Mouse (Mus musculus) forebrain, embryonic 16.5 days (tissue): ENCODE measurements around the gene Rrp36. TPM values are rescaled to one million over a fixed set of nuclear protein-coding genes. Genes with fewer than 3 reads are reported as not detected.

Experiments used
- ATAC-seq: fragments of 200-750 bp; cut with Nextera tagmentation; 2 replicates; pipeline ENCODE4 v1.8.0; 2017; ENCODE audit warnings: mild to moderate bottlenecking, moderate library complexity
- H3K27ac ChIP-seq: fragments of 300-500 bp; sonication (generic); 2 replicates; pipeline ENCODE4 v1.5.1; 2014; ENCODE audit warnings: low read length, control low read depth
- H3K27me3 ChIP-seq: fragments of 300-500 bp; sonication (generic); replicated peaks from 2 replicates; pipeline ENCODE4 v1.6.1; 2014; ENCODE audit warnings: low read length; ENCODE audit not compliant: control insufficient read depth, insufficient read depth
- H3K36me3 ChIP-seq: fragments of 300-500 bp; sonication (generic); 2 replicates; pipeline ENCODE4 v1.6.1; 2014; ENCODE audit not compliant: control insufficient read depth, insufficient read depth
- H3K4me1 ChIP-seq: fragments of 300-500 bp; sonication (generic); replicated peaks from 2 replicates; pipeline ENCODE4 v1.6.1; 2014; ENCODE audit warnings: low read length; ENCODE audit not compliant: control insufficient read depth, insufficient read depth
- H3K4me2 ChIP-seq: fragments of 300-500 bp; sonication (generic); 2 replicates; pipeline ENCODE4 v1.6.1; 2014; ENCODE audit warnings: mild to moderate bottlenecking, low read length, control low read depth
- H3K4me3 ChIP-seq: fragments of 300-500 bp; sonication (generic); replicated peaks from 2 replicates; pipeline ENCODE4 v1.5.1; 2014; ENCODE audit warnings: mild to moderate bottlenecking, low read length, control low read depth
- H3K9ac ChIP-seq: fragments of 300-500 bp; sonication (generic); replicated peaks from 2 replicates; pipeline ENCODE4 v1.6.1; 2014; ENCODE audit warnings: low read depth, low read length, control low read depth
- H3K9me3 ChIP-seq: fragments of 300-500 bp; sonication (generic); 2 replicates; pipeline ENCODE4 v1.6.1; 2016; ENCODE audit warnings: low read length; ENCODE audit not compliant: control insufficient read depth
- WGBS: fragments of 180-500 bp; shearing (Covaris S2); extraction: QIAGEN DNeasy Blood & Tissue Kit; methylation state at CpG from one replicate; pipeline ENCODE4 v1.1.7; 2014; 5-methylcytosine and 5-hydroxymethylcytosine counted together
- polyA plus RNA-seq: library from polyadenylated mRNA; unstranded; fragments of >200 nt; fragmentation: Nextera tagmentation; extraction: Ambion mirVana; gene quantifications from 2 replicates; pipeline ENCODE4 v1.2.1, GENCODE M21; 2015

Rrp36 gene
- polyA plus RNA-seq, 1 experiment from 2014 or later = 51.1 TPM

GRCm38 (mm10) chr17:46694517-46695063, 20.4 kb upstream of the Rrp36 start:
- Histone ChIP-seq H3K36me3 (peaks cover 2% of the 10 kb centered on the region; the same call in 1 of the 2 replicates), H3K4me3 (no peak overlapping the region), H3K9ac (no peak overlapping the region), H3K9me3 (no peaks in the 10 kb centered on the region), H3K27ac (no peak overlapping the region), H3K27me3 (no peaks in the 10 kb centered on the region), H3K4me1 (no peaks in the 10 kb centered on the region), H3K4me2 (no peak overlapping the region)
- 76% methylated on average over 1 of the region's 1 CpGs for WGBS
- ATAC-seq = no peak

DNA sequence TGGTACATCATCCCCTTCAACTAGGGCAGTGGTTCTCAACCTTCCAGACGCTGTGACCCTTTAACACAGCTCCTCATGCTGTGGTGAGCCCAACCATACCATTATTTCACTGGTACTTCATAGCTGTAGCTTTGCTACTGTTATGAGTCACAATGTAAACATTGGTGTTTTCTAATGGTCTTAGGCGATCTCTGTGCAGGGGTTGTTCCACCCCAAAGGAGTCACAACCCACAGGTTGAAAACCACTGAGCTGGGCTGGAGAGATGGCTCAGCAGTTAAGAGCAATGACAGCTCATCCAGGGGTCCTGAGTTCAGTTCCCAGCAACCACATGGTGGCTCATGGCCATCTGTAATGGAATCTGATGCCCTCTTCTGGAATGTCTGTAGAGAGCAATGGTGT, 17.2 kb upstream of the Rrp36 start:
- ATAC-seq = no peak

GRCm38 (mm10) chr17:46690665-46691064, 16.5 kb upstream of the Rrp36 start:
- Histone ChIP-seq H3K9ac (no peak overlapping the region), H3K27ac (no peak overlapping the region), H3K4me3 (no peak overlapping the region), H3K4me1 (no peaks in the 10 kb centered on the region), H3K27me3 (no peaks in the 10 kb centered on the region), H3K4me2 (no peak overlapping the region), H3K9me3 (no peaks in the 10 kb centered on the region), H3K36me3 (peaks cover 11% of the 10 kb centered on the region)
- 94% methylated on average over 12 of the region's 12 CpGs for WGBS
- ATAC-seq = no peak

More for the DNA sequence above, 17.2 kb upstream of the Rrp36 start:
- WGBS = 98% methylated on average over 2 of the region's 2 CpGs
- H3K27me3 ChIP-seq = no peaks in the 10 kb centered on the region
- no peak overlapping the region for H3K4me3 ChIP-seq
- no peak overlapping the region for H3K9ac ChIP-seq
- H3K4me2 ChIP-seq = no peak overlapping the region
- peaks cover 6% of the 10 kb centered on the region for H3K36me3 ChIP-seq
- no peaks in the 10 kb centered on the region for H3K9me3 ChIP-seq
- H3K4me1 ChIP-seq = no peaks in the 10 kb centered on the region
- H3K27ac ChIP-seq = no peak overlapping the region

DNA sequence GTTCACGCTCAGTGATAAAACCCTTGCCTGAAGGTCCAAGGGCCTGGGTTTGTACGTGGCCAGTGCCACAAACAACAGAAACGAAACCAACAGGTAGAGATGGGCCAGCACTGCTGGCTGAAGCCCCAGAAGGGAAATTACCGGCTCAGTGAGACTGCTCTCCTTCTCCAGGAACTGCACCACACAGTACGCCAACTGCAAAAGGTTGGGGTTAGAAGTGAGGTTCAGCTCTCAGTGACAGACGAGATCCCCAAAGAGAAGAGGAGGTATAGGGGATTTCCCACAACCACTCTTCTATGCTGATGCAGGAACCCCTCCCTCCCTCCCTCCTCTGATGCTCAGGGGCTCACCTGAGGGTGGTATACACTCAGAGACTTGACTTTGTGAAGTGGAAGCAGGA, 11.8 kb upstream of the Rrp36 start:
- peaks cover 9% of the 10 kb centered on the region for H3K4me1 ChIP-seq
- no peak overlapping the region for H3K9ac ChIP-seq
- 93% methylated on average over 6 of the region's 6 CpGs for WGBS
- H3K36me3 ChIP-seq = peaks cover 21% of the 10 kb centered on the region
- H3K4me2 ChIP-seq = no peak overlapping the region
- H3K27ac ChIP-seq = no peak overlapping the region
- H3K4me3 ChIP-seq = no peak overlapping the region
- ATAC-seq = no peak
- H3K27me3 ChIP-seq = no peaks in the 10 kb centered on the region
- H3K9me3 ChIP-seq = no peaks in the 10 kb centered on the region

DNA sequence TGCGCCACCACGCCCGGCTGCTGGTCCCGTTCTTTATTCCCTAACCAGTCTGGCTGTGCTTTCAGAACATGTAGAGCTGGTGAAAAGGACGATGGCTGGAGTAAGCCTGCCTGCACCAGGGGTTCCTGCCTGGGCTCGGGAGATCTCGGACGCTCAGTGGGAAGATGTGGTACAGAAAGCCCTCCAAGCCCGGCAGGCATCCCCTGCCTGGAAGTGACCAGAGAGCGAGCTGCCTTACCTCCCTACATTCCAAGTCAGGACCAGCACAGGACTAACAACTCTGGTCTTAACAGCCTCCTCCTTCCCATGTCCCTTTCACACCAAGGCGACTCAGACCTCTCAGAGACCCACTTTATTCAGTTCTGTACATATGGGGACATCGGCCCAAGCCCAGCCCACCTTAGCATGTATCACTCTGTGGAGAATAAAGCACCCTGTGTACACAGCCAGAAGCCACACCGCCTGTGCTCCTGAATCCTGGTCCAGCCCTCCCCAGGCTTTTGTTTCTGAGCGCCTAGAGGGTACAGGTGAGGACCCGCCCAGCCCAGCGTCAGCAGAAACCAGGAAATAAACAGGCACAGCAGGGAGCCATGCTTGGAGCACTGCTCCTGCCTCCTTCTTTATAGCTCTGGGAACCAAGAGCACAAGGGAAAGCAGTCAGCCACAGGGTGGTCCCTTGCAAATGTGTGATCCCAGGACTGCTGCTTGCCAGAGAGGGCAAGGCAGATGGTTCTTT, 8.7 kb upstream of the Rrp36 start:
- ATAC-seq = no peak
- H3K9me3 ChIP-seq = no peaks in the 10 kb centered on the region
- H3K9ac ChIP-seq = no peak overlapping the region
- no peak overlapping the region for H3K4me3 ChIP-seq
- H3K27ac ChIP-seq = no peak overlapping the region
- H3K27me3 ChIP-seq = no peaks in the 10 kb centered on the region
- peaks cover 21% of the 10 kb centered on the region for H3K36me3 ChIP-seq
- 82% methylated on average over 16 of the region's 16 CpGs for WGBS
- peaks cover 27% of the 10 kb centered on the region for H3K4me1 ChIP-seq
- H3K4me2 ChIP-seq = no peak overlapping the region

GRCm38 (mm10) chr17:46681466-46682118, 7.4 kb upstream of the Rrp36 start:
- peaks cover 15% of the 10 kb centered on the region for H3K36me3 ChIP-seq
- 0 out of 2 replicates have a peak overlapping the region, but pooled peaks have one; percentile 60 for H3K27ac ChIP-seq
- 24% methylated on average over 12 of the region's 12 CpGs for WGBS
- no peaks in the 10 kb centered on the region for H3K9me3 ChIP-seq
- peak overlapping the region; percentile 59 for H3K9ac ChIP-seq
- peaks cover 27% of the 10 kb centered on the region for H3K4me1 ChIP-seq
- H3K4me2 ChIP-seq = peak overlapping the region; percentile 91
- peak overlapping the region; percentile 72 for H3K4me3 ChIP-seq
- no peaks in the 10 kb centered on the region for H3K27me3 ChIP-seq
- ATAC-seq = no peak; the same call in 1 of the 2 replicates

- H3K4me2 ChIP-seq = peak within 1 kb of the TSS; percentile 91
These were observed 6.7 kb upstream of the Rrp36 start, which contains the start of gene Klhdc3 for GRCm38 (mm10) chr17:46680760-46681373. TSS of gene Klhdc3 (minus strand) at chr17:46680914.

GRCm38 (mm10) chr17:46679843-46680759, 5.9 kb upstream of the Rrp36 start:
- Histone ChIP-seq H3K27ac (peak overlapping the region; percentile 84), H3K9me3 (no peaks in the 10 kb centered on the region), H3K9ac (peak overlapping the region; percentile 65), H3K27me3 (no peaks in the 10 kb centered on the region), H3K36me3 (peaks cover 17% of the 10 kb centered on the region), H3K4me3 (peak overlapping the region; percentile 72), H3K4me2 (peak overlapping the region; percentile 81), H3K4me1 (peaks cover 27% of the 10 kb centered on the region)
- under 1% methylated on average over 34 of the region's 34 CpGs for WGBS
- ATAC-seq = peak; percentile 49

More at GRCm38 (mm10) chr17:46680760-46681373, 6.7 kb upstream of the Rrp36 start, which contains the start of gene Klhdc3:
- H3K4me1 ChIP-seq = peaks cover 27% of the 10 kb centered on the region
- peak; percentile 98 for ATAC-seq
- peak within 1 kb of the TSS; percentile 72 for H3K4me3 ChIP-seq
- no peaks in the 10 kb centered on the region for H3K27me3 ChIP-seq
- H3K9ac ChIP-seq = peak within 1 kb of the TSS; percentile 65
- no peaks in the 10 kb centered on the region for H3K9me3 ChIP-seq
- peaks cover 16% of the 10 kb centered on the region for H3K36me3 ChIP-seq
- WGBS = 0% methylated on average over 49 of the region's 49 CpGs
- H3K27ac ChIP-seq = peak within 1 kb of the TSS; percentile 84
